Mouse (Mus musculus) C2C12 (cell line): ENCODE measurements at regions not wholly inside any gene's neighbourhood (a gene's known extent, or its start where the extent isn't known, plus 50 kb on each side); places are given as distances from the start of the nearest gene placed in this dataset.

ENCODE experiments used
- CEBPB ChIP-seq: IDR thresholded peaks from one replicate; pipeline ENCODE4 v1.6.1; 2011; ENCODE audit warnings: low read depth, mild to moderate bottlenecking, control low read depth, moderate library complexity
- CTCF ChIP-seq: IDR thresholded peaks from one replicate; pipeline ENCODE4 v1.5.1; 2011; ENCODE audit not compliant: control insufficient read depth, insufficient read depth, insufficient read length
- MAX ChIP-seq: IDR thresholded peaks from one replicate; pipeline ENCODE4 v1.6.1; 2011; ENCODE audit warnings: mild to moderate bottlenecking, control low read depth
- USF1 ChIP-seq: IDR thresholded peaks from one replicate; pipeline ENCODE4 v1.6.1; 2011; ENCODE audit warnings: low read depth, mild to moderate bottlenecking, control low read depth, moderate library complexity

- TF ChIP-seq CTCF: no peak
- TF ChIP-seq USF1: no peak
- TF ChIP-seq MAX: no peak
- TF ChIP-seq CEBPB: no peak
Observed at GRCm38 (mm10) chr10:45783461-45784149, 206.0 kb downstream of the Hace1 start.
